Mouse (Mus musculus) forebrain, embryonic 14.5 days (tissue): Measurements from ENCODE around the gene AU018091. TPM values are rescaled to one million over a fixed set of nuclear protein-coding genes. Genes with fewer than 3 reads are reported as not detected.
"Not testable (repeated sequence)": the region's sequence is repeated elsewhere in the genome, so short reads cannot be mapped to it uniquely, and the experiment has no call there.

ENCODE experiments used
- ATAC-seq: fragments of 200-750 bp; cut with Nextera tagmentation; 2 replicates; pipeline ENCODE4 v1.8.0; 2017; ENCODE audit warnings: mild to moderate bottlenecking, moderate library complexity
- DNase-seq: peaks from one replicate; pipeline ENCODE4 v3.0.0-alpha.2; 2015; ENCODE audit warnings: low spot score
- H3K27ac ChIP-seq: fragments of 300-500 bp; sonication (generic); 2 replicates; pipeline ENCODE4 v1.5.1; 2014; ENCODE audit warnings: low read depth, mild to moderate bottlenecking, control low read depth, low read length, moderate library complexity
- H3K27me3 ChIP-seq: fragments of 300-500 bp; sonication (generic); replicated peaks from 2 replicates; pipeline ENCODE4 v1.6.1; 2014; ENCODE audit warnings: low read length, control low read depth, mixed read lengths; ENCODE audit not compliant: control insufficient read depth, insufficient read depth
- H3K36me3 ChIP-seq: fragments of 300-500 bp; sonication (generic); 2 replicates; pipeline ENCODE4 v1.6.1; 2014; ENCODE audit warnings: low read length, control low read depth; ENCODE audit not compliant: control insufficient read depth, insufficient read depth
- H3K4me1 ChIP-seq: fragments of 300-500 bp; sonication (generic); 2 replicates; pipeline ENCODE4 v1.6.1; 2014; ENCODE audit warnings: antibody characterized with exemption, low read length, control low read depth; ENCODE audit not compliant: control insufficient read depth, insufficient read depth
- H3K4me2 ChIP-seq: fragments of 300-500 bp; sonication (generic); 2 replicates; pipeline ENCODE4 v1.6.1; 2014; ENCODE audit warnings: mild to moderate bottlenecking, control low read depth, low read length
- H3K4me3 ChIP-seq: fragments of 300-500 bp; sonication (generic); 2 replicates; pipeline ENCODE4 v1.5.1; 2014; ENCODE audit warnings: low read depth, low read length, control low read depth
- H3K9ac ChIP-seq: fragments of 300-500 bp; sonication (generic); 2 replicates; pipeline ENCODE4 v1.6.1; 2014; ENCODE audit warnings: mild to moderate bottlenecking, low read length, control low read depth, moderate library complexity
- H3K9me3 ChIP-seq: fragments of 300-500 bp; sonication (generic); replicated peaks from 2 replicates; pipeline ENCODE4 v1.6.1; 2016; ENCODE audit warnings: low read length, control low read depth, mixed read lengths; ENCODE audit not compliant: control insufficient read depth
- WGBS: fragments of 180-500 bp; shearing (Covaris S2); extraction: QIAGEN DNeasy Blood & Tissue Kit; methylation state at CpG from one replicate; pipeline ENCODE4 v1.1.7; 2014; 5-methylcytosine and 5-hydroxymethylcytosine counted together
- polyA plus RNA-seq: library from polyadenylated mRNA; unstranded; fragments of >200 nt; fragmentation: Nextera tagmentation; extraction: Ambion mirVana; gene quantifications from 2 replicates; pipeline ENCODE4 v1.2.1, GENCODE M21; 2014

The AU018091 gene
- polyA plus RNA-seq, 1 experiment from 2014 or later = not detected

GRCm38 (mm10) chr7:3186726-3187125, 17.7 kb upstream of the AU018091 start:
- not testable (repeated sequence) for DNase-seq, H3K27ac ChIP-seq, H3K9ac ChIP-seq, H3K4me1 ChIP-seq, H3K4me2 ChIP-seq, H3K9me3 ChIP-seq, H3K36me3 ChIP-seq, H3K4me3 ChIP-seq, H3K27me3 ChIP-seq, ATAC-seq
- 93% methylated on average over 2 of the region's 2 CpGs for WGBS

DNA sequence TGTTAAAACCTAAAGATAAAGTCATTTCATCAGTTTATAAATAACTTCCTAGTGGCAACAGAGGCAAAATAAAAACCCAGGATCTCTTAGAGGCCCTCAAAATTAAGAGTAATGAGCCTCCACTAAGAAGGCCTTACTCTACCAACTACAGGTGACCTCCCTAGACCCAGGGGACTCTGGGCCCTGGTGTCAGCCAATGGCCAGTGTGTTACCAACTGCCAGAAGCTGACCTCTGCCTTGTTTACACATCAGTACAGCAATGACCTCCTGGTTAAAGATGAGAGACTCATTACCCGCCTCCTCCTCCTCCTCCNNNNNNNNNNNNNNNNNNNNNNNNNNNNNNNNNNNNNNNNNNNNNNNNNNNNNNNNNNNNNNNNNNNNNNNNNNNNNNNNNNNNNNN, 17.1 kb upstream of the AU018091 start:
- ATAC-seq (no peak), DNase-seq (no peak)
- no peak overlapping the region for H3K9ac ChIP-seq
- no peaks in the 10 kb centered on the region for H3K27me3 ChIP-seq
- H3K27ac ChIP-seq = no peak overlapping the region
- H3K9me3 ChIP-seq = no peaks in the 10 kb centered on the region
- H3K4me1 ChIP-seq = no peaks in the 10 kb centered on the region
- no peak overlapping the region for H3K4me2 ChIP-seq
- no peak overlapping the region for H3K4me3 ChIP-seq
- 78% methylated on average over 1 of the region's 1 CpGs for WGBS
- no peaks in the 10 kb centered on the region for H3K36me3 ChIP-seq

DNA sequence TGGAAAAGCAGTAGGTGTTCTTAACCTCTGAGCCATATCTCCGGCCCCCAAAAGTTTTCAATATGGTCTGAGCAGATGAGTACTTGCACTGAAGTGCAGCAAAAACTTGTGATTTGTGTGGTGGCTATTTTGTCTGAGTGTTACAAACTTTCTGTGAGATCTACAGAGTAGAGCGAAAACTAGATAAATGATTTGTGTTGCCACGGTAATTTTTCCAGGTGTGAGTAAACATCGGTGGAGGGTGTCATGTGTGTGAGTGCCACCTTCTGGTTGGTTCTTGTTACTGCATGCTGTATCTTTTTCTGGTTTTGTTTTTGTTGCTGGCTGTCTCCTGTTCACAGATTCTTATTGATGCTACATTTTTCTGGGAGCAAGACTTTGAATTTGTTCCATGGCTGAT, 15.4 kb upstream of the AU018091 start:
- H3K4me2 ChIP-seq = no peak overlapping the region
- H3K27me3 ChIP-seq = no peaks in the 10 kb centered on the region
- H3K4me3 ChIP-seq = no peak overlapping the region
- ATAC-seq (no peak), DNase-seq (no peak)
- no peak overlapping the region for H3K9ac ChIP-seq
- H3K4me1 ChIP-seq = no peaks in the 10 kb centered on the region
- no peak overlapping the region for H3K27ac ChIP-seq
- no peaks in the 10 kb centered on the region for H3K36me3 ChIP-seq
- H3K9me3 ChIP-seq = no peaks in the 10 kb centered on the region
- 50% methylated on average over 4 of the region's 4 CpGs for WGBS

DNA sequence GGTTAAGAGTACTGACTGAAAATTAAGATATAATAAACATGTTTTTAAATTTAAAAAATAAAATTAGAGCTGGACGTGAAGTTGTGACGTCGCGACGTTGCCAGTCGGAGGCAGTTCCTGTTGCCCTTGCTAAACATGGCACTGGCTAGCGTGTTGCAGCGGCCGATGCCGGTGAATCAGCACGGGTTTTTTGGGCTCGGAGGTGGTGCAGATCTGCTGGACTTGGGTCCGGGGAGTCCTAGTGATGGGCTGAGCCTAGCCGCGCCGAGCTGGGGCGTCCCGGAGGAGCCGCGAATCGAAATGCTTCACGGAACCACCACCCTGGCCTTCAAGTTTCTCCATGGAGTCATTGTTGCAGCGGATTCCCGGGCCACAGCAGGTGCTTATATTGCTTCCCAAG, 12.0 kb upstream of the AU018091 start:
- not testable (repeated sequence) for ATAC-seq, H3K27ac ChIP-seq, H3K27me3 ChIP-seq, H3K9ac ChIP-seq, H3K4me2 ChIP-seq, H3K4me3 ChIP-seq, H3K9me3 ChIP-seq, DNase-seq, H3K36me3 ChIP-seq, H3K4me1 ChIP-seq
- WGBS = 93% methylated on average over 24 of the region's 24 CpGs

DNA sequence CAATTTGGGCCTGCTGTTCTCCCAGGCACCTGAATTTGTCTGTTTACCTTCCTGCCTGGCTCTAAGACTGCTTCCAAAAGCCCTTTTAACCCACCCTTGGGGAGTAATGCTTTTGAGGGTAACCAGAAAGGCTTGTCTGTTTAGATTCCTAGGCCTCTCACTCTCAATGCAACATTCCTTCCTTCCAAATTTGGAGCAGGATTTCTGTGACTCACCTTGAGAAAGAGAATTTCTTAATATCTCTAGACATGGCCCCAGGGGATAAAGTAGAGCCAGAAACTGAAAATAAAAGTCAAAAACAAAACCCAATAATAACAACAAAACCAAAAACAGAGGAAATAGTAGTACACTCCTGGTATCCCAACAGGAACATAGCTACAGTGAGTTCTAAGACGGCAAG, 707 bp downstream of the AU018091 start:
- ATAC-seq (no peak), DNase-seq (no peak)
- 89% methylated on average over 1 of the region's 1 CpGs for whole genome bisulfite sequencing
- no peak overlapping the region for H3K9ac ChIP-seq
- H3K36me3 ChIP-seq = no peaks in the 10 kb centered on the region
- H3K27ac ChIP-seq = no peak overlapping the region
- H3K4me3 ChIP-seq = no peak overlapping the region
- no peaks in the 10 kb centered on the region for H3K4me1 ChIP-seq
- H3K27me3 ChIP-seq = no peaks in the 10 kb centered on the region
- 0 out of 2 replicates have a peak, but pooled peaks cover 5% of the 10 kb centered on the region for H3K9me3 ChIP-seq
- H3K4me2 ChIP-seq = no peak overlapping the region

DNA sequence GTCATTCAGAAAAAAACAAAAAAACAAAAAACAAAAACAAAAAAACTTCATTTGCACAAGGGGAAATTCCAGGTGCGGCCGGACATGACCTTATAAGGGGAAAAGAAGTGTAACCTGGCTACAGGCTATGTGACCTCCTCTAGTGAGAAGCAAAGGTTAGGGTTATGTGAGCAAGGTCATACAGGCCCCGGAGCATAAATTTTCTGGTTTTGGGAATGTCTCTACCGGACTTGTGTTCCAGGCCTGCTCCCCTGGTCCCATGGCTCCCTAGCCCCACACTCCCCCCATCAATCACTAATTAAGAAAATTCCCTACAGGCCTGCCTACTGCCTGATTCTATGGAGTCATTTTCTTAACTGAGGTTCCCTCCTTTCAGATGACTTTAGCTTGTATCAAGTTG, 2.7 kb downstream of the AU018091 start:
- no peaks in the 10 kb centered on the region for H3K27me3 ChIP-seq
- no peak overlapping the region for H3K9ac ChIP-seq
- no peaks in the 10 kb centered on the region for H3K36me3 ChIP-seq
- H3K4me3 ChIP-seq = no peak overlapping the region
- WGBS = 95% methylated on average over 4 of the region's 4 CpGs
- ATAC-seq (no peak), DNase-seq (no peak)
- H3K4me2 ChIP-seq = no peak overlapping the region
- H3K27ac ChIP-seq = no peak overlapping the region
- no peaks in the 10 kb centered on the region for H3K4me1 ChIP-seq
- 0 out of 2 replicates have a peak, but pooled peaks cover 5% of the 10 kb centered on the region for H3K9me3 ChIP-seq

GRCm38 (mm10) chr7:3164991-3165390, 4.0 kb downstream of the AU018091 start:
- Histone ChIP-seq H3K36me3 (no peaks in the 10 kb centered on the region), H3K4me2 (no peak overlapping the region), H3K9ac (no peak overlapping the region), H3K27me3 (no peaks in the 10 kb centered on the region), H3K9me3 (0 out of 2 replicates have a peak, but pooled peaks cover 3% of the 10 kb centered on the region), H3K27ac (no peak overlapping the region), H3K4me3 (no peak overlapping the region), H3K4me1 (no peaks in the 10 kb centered on the region)
- DNase-seq (no peak), ATAC-seq (no peak)

DNA sequence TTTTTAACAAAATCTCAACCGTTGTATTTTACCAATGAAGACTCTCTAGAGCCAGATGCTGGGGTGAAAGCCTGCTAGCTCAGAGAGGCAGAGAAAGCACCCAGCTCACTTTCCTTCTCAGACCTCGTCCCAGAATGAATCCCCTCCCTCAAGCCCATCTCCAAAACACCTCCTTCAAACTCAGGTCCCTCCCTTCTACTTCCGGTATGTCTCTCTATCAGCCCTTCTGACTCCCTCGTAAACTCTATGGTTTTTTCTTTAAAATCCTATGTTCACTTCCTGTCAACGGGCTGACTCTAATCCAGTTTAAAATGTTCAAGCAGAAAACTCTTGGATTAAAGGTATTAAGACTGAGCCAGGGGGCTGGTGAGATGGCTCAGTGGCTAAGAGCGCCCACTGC, 4.6 kb downstream of the AU018091 start:
- Histone ChIP-seq H3K36me3 (no peaks in the 10 kb centered on the region), H3K27ac (no peak overlapping the region), H3K4me2 (no peak overlapping the region), H3K9ac (no peak overlapping the region), H3K9me3 (0 out of 2 replicates have a peak, but pooled peaks cover 7% of the 10 kb centered on the region), H3K4me3 (no peak overlapping the region), H3K27me3 (no peaks in the 10 kb centered on the region), H3K4me1 (no peaks in the 10 kb centered on the region)
- no peak for DNase-seq
- ATAC-seq = no peak
- WGBS = 81% methylated on average over 6 of the region's 6 CpGs

GRCm38 (mm10) chr7:3150376-3150775, 18.6 kb downstream of the AU018091 start:
- Histone ChIP-seq H3K4me1 (no peaks in the 10 kb centered on the region), H3K9me3 (no peaks in the 10 kb centered on the region), H3K4me2 (no peak overlapping the region), H3K36me3 (no peaks in the 10 kb centered on the region), H3K9ac (no peak overlapping the region), H3K27ac (no peak overlapping the region), H3K4me3 (no peak overlapping the region), H3K27me3 (no peaks in the 10 kb centered on the region)
- ATAC-seq (no peak), DNase-seq (no peak)
- 90% methylated on average over 1 of the region's 1 CpGs for WGBS
